Mouse (Mus musculus) cerebellum, adult 2 months (tissue): ENCODE measurements around the gene Nupr1l.

Experiments used
- CTCF ChIP-seq: fragments of 200-500 bp; IDR thresholded peaks from 2 replicates; pipeline ENCODE4 v1.5.1; 2011; ENCODE audit warnings: low read depth, mild to moderate bottlenecking, control low read depth, low read length, moderate library complexity, borderline replicate concordance; ENCODE audit not compliant: insufficient read depth
- POLR2A ChIP-seq: fragments of 200-500 bp; IDR thresholded peaks from 2 replicates; pipeline ENCODE4 v1.6.1; 2011; ENCODE audit warnings: low read length, control low read depth, borderline replicate concordance; ENCODE audit not compliant: insufficient read depth

DNA sequence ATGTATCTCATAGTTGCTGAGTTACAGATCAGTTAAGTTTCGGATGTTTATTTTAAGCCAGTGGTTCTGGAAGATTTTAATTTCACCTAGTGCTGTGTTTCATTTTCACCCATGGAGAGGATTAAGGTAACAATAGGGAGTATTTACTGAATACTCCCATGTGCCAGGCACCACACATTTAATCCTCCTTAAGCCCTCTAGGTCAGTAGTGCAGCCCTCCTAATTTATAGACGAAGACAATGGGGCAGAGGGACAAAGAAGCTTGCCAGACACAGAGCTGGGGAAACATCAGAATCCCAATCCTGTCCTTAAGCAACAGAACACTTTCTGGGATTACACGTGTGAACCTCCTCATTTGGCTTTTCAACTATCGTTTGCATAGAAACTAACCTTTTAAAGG is 28.6 kb downstream of the Nupr1l start:
- TF ChIP-seq CTCF: no peak
- no peak for TF ChIP-seq POLR2A
